Mouse (Mus musculus) brown adipose tissue, adult 24 weeks (tissue): ENCODE results near the gene Gm3667. TPM values are rescaled to one million over a fixed set of nuclear protein-coding genes. Genes with fewer than 3 reads are reported as not detected.
"Not testable (repeated sequence)": the region's sequence is repeated elsewhere in the genome, so short reads cannot be mapped to it uniquely, and the experiment has no call there.

Experiments used
- H3K27ac ChIP-seq: fragments of 200-500 bp; replicated peaks from 2 replicates; pipeline ENCODE4 v1.5.1; 2012; ENCODE audit warnings: low read depth, mild to moderate bottlenecking, low read length
- H3K4me1 ChIP-seq: fragments of 200-500 bp; 2 replicates; pipeline ENCODE4 v1.6.1; 2012; ENCODE audit warnings: low read length, mixed read lengths; ENCODE audit not compliant: control insufficient read depth, insufficient read depth, insufficient read length
- H3K4me3 ChIP-seq: fragments of 200-500 bp; 2 replicates; pipeline ENCODE4 v1.5.1; 2012; ENCODE audit warnings: low read depth, mild to moderate bottlenecking, low read length, moderate library complexity; ENCODE audit not compliant: insufficient read depth
- polyA plus RNA-seq: library from polyadenylated mRNA; stranded (reverse); fragments of >200 nt; gene quantifications from 2 replicates; pipeline ENCODE4 v1.2.4, GENCODE M21; 2012; ENCODE audit not compliant: missing spikeins, insufficient read depth, insufficient read length

Gene Gm3667
- not detected in 2 replicates for polyA plus RNA-seq

- H3K4me3 ChIP-seq, result peak within 1 kb of the TSS; percentile 38
- not testable (repeated sequence) for H3K4me1 ChIP-seq
- peak within 1 kb of the TSS; percentile 74 for H3K27ac ChIP-seq
Measured at GRCm38 (mm10) chr14:6889521-6890012, at the start of gene Gm3667. Gene Gm3667 (minus strand): TSS chr14:6889962.

DNA sequence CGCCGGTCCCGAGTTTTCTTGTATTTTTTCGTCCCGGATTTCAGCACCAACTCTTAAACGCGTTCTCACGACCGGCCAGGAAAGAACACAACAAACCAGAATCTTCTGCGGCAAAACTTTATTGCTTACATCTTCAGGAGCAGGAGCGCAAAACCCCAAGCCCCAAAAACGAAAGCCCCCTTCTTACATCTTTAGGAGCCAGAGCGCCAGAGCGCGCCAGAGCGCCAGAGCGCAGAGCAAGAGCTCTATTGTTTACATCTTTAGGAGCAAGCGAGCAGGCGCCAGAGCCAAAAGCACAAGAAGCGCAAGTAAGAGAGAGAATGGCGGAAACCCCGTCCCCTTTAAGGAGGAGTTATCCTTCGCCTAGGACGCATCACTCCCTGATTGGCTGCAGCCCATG is 10.1 kb upstream of the Gm3667 start:
- H3K27ac ChIP-seq, H3K4me3 ChIP-seq, H3K4me1 ChIP-seq: not testable (repeated sequence)

GRCm38 (mm10) chr14:6888811-6889210 is 951 bp downstream of the Gm3667 start:
- not testable (repeated sequence) for H3K4me1 ChIP-seq
- H3K27ac ChIP-seq, result peak overlapping the region; percentile 74; the same call in 1 of the 2 replicates

DNA sequence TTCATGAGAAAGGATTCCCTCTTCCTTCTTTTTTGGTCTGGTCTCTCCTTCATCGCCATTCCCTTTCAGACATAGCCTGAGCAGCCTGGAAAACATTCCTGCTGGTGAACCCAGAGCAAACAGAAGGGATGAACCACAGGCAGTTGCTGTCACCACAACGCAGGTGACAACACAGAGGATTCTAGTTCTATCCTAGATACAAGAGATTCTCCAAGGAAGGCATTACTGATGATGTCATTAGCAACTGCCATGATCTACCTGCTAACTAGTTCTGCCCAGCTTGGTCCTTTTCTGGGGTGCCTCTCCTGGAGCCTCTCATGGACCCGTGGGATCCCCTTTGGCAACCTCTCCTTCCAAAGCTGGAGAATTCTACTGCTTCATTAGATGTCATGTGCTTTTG is 49.6 kb downstream of the Gm3667 start, which contains the start of gene Gm3642:
TSS of gene Gm3642 (minus strand) at position 101 of the 400 bp plus-strand sequence.
- H3K27ac ChIP-seq, H3K4me3 ChIP-seq, H3K4me1 ChIP-seq: not testable (repeated sequence)

More at GRCm38 (mm10) chr14:6888811-6889210, 951 bp downstream of the Gm3667 start:
- 0 out of 2 replicates have a peak overlapping the region, but pooled peaks have one; percentile 38 for H3K4me3 ChIP-seq

DNA sequence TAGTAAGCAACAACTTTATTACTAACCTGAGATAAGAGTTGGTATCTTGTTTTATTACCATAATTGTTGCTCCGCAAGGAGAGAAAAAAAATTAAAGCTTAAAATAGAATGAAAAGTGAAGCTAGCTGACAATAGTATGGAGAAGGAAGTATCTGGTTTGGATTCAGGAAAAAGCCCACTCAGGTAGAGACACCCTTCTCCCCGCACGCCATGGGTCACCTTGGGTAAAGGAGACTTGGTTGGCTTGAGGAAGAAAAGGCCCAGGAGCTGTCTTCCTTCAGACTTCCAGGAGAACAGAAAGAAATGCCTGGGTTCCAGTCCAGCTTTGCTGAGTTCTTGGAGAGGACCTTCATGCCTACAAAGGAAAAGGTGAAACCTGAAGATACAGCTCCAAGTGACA is 66.5 kb downstream of the Gm3667 start:
- not testable (repeated sequence) for H3K27ac ChIP-seq, H3K4me1 ChIP-seq, H3K4me3 ChIP-seq

Other genes with a start within 250 kb of the Gm3667 start
- gene Gm10251, start 205.8 kb downstream of the Gm3667 start, polyA plus RNA-seq, result not detected in 2 replicates
- gene Gm8050, start 169.7 kb downstream of the Gm3667 start, polyA plus RNA-seq, result not detected in 2 replicates
- not detected in 2 replicates for gene Gm3636, start 147.6 kb downstream of the Gm3667 start, polyA plus RNA-seq
- not detected in 2 replicates for gene Gm8362, start 115.6 kb downstream of the Gm3667 start, polyA plus RNA-seq
- not detected in 2 replicates for gene Gm3642, start 49.7 kb downstream of the Gm3667 start, polyA plus RNA-seq
- gene Gm6356, start 83.9 kb upstream of the Gm3667 start, polyA plus RNA-seq, result not detected in 2 replicates
- gene Gm10406, start 137.5 kb upstream of the Gm3667 start, polyA plus RNA-seq, result not detected in 2 replicates
- gene Gm3685, start 155.0 kb upstream of the Gm3667 start, polyA plus RNA-seq, result not detected in 2 replicates
- gene Gm3696, start 210.7 kb upstream of the Gm3667 start, polyA plus RNA-seq, result not detected in 2 replicates
- gene Gm6676, start 235.4 kb upstream of the Gm3667 start, polyA plus RNA-seq, result not detected in 2 replicates